Mouse (Mus musculus) heart, embryonic 11.5 days (tissue): ENCODE measurements around the gene Nrarp. TPM values are rescaled to one million over a fixed set of nuclear protein-coding genes. Genes with fewer than 3 reads are reported as not detected.

ENCODE experiments used
- ATAC-seq: fragments of 200-750 bp; cut with Nextera tagmentation; replicated peaks from 2 replicates; pipeline ENCODE4 v1.8.0; 2017; ENCODE audit warnings: moderate library complexity; ENCODE audit not compliant: insufficient number of reproducible peaks, low FRiP score, low TSS enrichment
- H3K27ac ChIP-seq: fragments of 300-500 bp; sonication (generic); 2 replicates; pipeline ENCODE4 v1.5.1; 2014; ENCODE audit warnings: mild to moderate bottlenecking, low read depth, low read length
- H3K27me3 ChIP-seq: fragments of 300-500 bp; sonication (generic); 2 replicates; pipeline ENCODE4 v1.6.1; 2014; ENCODE audit warnings: mild to moderate bottlenecking, low read length, mixed read lengths; ENCODE audit not compliant: control insufficient read depth, insufficient read depth
- H3K36me3 ChIP-seq: fragments of 300-500 bp; sonication (generic); 2 replicates; pipeline ENCODE4 v1.6.1; 2014; ENCODE audit warnings: mild to moderate bottlenecking, low read length, moderate library complexity, mixed read lengths; ENCODE audit not compliant: control insufficient read depth, insufficient read depth
- H3K4me1 ChIP-seq: fragments of 300-500 bp; sonication (generic); 2 replicates; pipeline ENCODE4 v1.6.1; 2014; ENCODE audit warnings: low read length; ENCODE audit not compliant: control insufficient read depth, insufficient read depth
- H3K4me2 ChIP-seq: fragments of 300-500 bp; sonication (generic); 2 replicates; pipeline ENCODE4 v1.6.1; 2014; ENCODE audit warnings: mild to moderate bottlenecking, moderate library complexity
- H3K4me3 ChIP-seq: fragments of 300-500 bp; sonication (generic); 2 replicates; pipeline ENCODE4 v1.5.1; 2014; ENCODE audit warnings: low read depth, low read length
- H3K9ac ChIP-seq: fragments of 300-500 bp; sonication (generic); 2 replicates; pipeline ENCODE4 v1.6.1; 2014; ENCODE audit warnings: mild to moderate bottlenecking, low read depth, low read length, moderate library complexity
- H3K9me3 ChIP-seq: fragments of 300-500 bp; sonication (generic); replicated peaks from 2 replicates; pipeline ENCODE4 v1.6.1; 2016; ENCODE audit warnings: low read length; ENCODE audit not compliant: control insufficient read depth
- WGBS: fragments of 180-500 bp; shearing (Covaris S2); extraction: QIAGEN DNeasy Blood & Tissue Kit; methylation state at CpG from one replicate; pipeline ENCODE4 v1.1.7; 2014; ENCODE audit not compliant: insufficient replicate concordance; 5-methylcytosine and 5-hydroxymethylcytosine counted together
- polyA plus RNA-seq: library from polyadenylated mRNA; unstranded; fragments of >200 nt; fragmentation: Nextera tagmentation; extraction: Ambion mirVana; gene quantifications from 2 replicates; pipeline ENCODE4 v1.2.1, GENCODE M21; 2014

The Nrarp gene
- polyA plus RNA-seq, 1 experiment from 2014 or later: 4.8 TPM

- Histone ChIP-seq H3K4me2 (no peak overlapping the region), H3K27me3 (no peaks in the 10 kb centered on the region), H3K9ac (no peak overlapping the region), H3K9me3 (no peaks in the 10 kb centered on the region), H3K27ac (no peak overlapping the region), H3K4me3 (no peak overlapping the region), H3K36me3 (no peaks in the 10 kb centered on the region), H3K4me1 (peaks cover 18% of the 10 kb centered on the region)
- no peak for ATAC-seq
- 55% methylated on average over 10 of the region's 10 CpGs for WGBS
These were observed 10.0 kb upstream of the Nrarp start for GRCm38 (mm10) chr2:25170326-25171100.

- Histone ChIP-seq H3K4me2 (no peak overlapping the region), H3K27me3 (peaks cover 5% of the 10 kb centered on the region; the same call in 1 of the 2 replicates), H3K4me1 (peaks cover 18% of the 10 kb centered on the region), H3K9ac (no peak overlapping the region), H3K4me3 (no peak overlapping the region), H3K9me3 (no peaks in the 10 kb centered on the region), H3K27ac (no peak overlapping the region), H3K36me3 (no peaks in the 10 kb centered on the region)
- WGBS: 69% methylated on average over 6 of the region's 6 CpGs
- ATAC-seq: no peak
These were observed 9.3 kb upstream of the Nrarp start for GRCm38 (mm10) chr2:25171101-25171768.

GRCm38 (mm10) chr2:25171769-25172153 lies 8.8 kb upstream of the Nrarp start:
- WGBS: 70% methylated on average over 1 of the region's 1 CpGs

DNA sequence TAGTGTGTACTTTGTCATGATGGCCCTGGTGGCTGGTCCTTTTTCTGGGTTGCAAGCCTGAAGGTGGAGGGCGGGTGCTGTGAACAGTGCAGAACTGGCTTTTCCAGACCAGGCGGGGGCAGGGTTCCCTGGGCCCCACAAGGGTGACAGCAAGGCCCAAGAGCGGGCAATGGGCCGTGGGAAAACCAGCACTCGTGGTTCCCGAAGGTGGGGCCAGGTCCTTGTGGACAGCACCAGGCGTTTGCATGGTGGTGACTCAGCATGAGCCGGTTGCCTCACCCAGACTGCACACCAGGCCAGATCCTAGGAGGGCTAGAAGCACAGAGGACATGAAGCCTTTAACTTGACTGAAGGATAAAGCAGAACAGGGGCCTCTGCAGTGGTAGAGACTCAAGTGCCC lies 7.9 kb upstream of the Nrarp start:
- WGBS: 60% methylated on average over 8 of the region's 8 CpGs
- H3K27me3 ChIP-seq: peaks cover 13% of the 10 kb centered on the region; the same call in 1 of the 2 replicates
- H3K4me2 ChIP-seq: no peak overlapping the region
- H3K9ac ChIP-seq: no peak overlapping the region
- no peaks in the 10 kb centered on the region for H3K9me3 ChIP-seq
- no peak overlapping the region for H3K4me3 ChIP-seq
- H3K36me3 ChIP-seq: no peaks in the 10 kb centered on the region
- ATAC-seq: no peak
- H3K4me1 ChIP-seq: peaks cover 16% of the 10 kb centered on the region
- H3K27ac ChIP-seq: no peak overlapping the region

More at GRCm38 (mm10) chr2:25171769-25172153, 8.8 kb upstream of the Nrarp start:
- Histone ChIP-seq H3K9ac (no peak overlapping the region), H3K27ac (no peak overlapping the region), H3K4me3 (no peak overlapping the region), H3K36me3 (no peaks in the 10 kb centered on the region), H3K27me3 (peaks cover 9% of the 10 kb centered on the region; the same call in 1 of the 2 replicates), H3K4me1 (peaks cover 18% of the 10 kb centered on the region), H3K4me2 (no peak overlapping the region), H3K9me3 (no peaks in the 10 kb centered on the region)
- ATAC-seq: no peak

- peaks cover 25% of the 10 kb centered on the region for H3K27me3 ChIP-seq
- H3K36me3 ChIP-seq: no peaks in the 10 kb centered on the region
- 86% methylated on average over 4 of the region's 4 CpGs for WGBS
- peaks cover 19% of the 10 kb centered on the region for H3K4me1 ChIP-seq
- no peak overlapping the region for H3K4me2 ChIP-seq
- H3K27ac ChIP-seq: no peak overlapping the region
- ATAC-seq: no peak
- no peaks in the 10 kb centered on the region for H3K9me3 ChIP-seq
- H3K9ac ChIP-seq: no peak overlapping the region
- H3K4me3 ChIP-seq: no peak overlapping the region
These were observed 6.7 kb upstream of the Nrarp start for GRCm38 (mm10) chr2:25173821-25174220.

DNA sequence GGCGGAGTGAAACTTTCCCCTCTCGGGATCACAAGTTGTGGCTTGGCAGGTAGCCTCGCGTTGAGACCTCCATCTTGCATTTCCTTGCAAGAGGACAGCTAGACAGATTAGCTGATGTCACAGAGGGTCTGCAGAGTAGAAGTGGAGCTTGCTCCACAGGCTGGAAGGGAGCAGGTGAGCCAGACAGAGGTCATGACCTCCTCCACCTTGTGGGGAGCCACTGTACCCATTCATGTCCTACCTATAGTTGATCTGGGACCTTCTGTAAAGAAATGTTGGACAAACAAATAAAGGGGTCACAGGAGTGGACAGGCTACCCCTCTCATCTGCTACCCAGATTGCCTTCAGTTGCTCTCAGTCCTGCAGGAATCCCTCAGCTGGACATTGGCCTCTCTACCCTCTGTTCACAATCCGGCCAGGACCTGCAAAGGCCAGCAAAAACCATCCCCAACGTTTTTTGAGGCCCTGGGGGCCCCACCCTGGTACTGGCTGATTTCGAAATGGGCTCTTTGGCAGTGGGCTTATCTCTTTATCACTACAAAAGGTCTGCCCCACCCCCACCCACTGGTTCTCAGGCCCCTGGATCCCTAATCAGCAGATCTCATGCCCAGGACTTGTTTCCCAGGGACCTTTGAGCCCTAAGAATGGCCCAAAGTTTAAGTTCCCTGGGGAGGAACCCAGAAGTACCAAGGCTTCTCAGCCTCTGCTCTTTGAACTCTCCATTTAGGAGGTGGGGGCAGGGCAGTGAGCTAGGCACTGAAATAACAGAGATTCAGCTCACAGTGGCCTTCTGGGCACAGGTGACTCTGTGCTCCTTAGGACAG lies 5.5 kb upstream of the Nrarp start:
- no peak overlapping the region for H3K4me2 ChIP-seq
- no peak overlapping the region for H3K27ac ChIP-seq
- no peak for ATAC-seq
- no peaks in the 10 kb centered on the region for H3K9me3 ChIP-seq
- no peaks in the 10 kb centered on the region for H3K36me3 ChIP-seq
- H3K4me3 ChIP-seq: no peak overlapping the region
- no peak overlapping the region for H3K9ac ChIP-seq
- 45% methylated on average over 7 of the region's 7 CpGs for whole genome bisulfite sequencing
- peaks cover 37% of the 10 kb centered on the region for H3K27me3 ChIP-seq
- peaks cover 18% of the 10 kb centered on the region for H3K4me1 ChIP-seq

DNA sequence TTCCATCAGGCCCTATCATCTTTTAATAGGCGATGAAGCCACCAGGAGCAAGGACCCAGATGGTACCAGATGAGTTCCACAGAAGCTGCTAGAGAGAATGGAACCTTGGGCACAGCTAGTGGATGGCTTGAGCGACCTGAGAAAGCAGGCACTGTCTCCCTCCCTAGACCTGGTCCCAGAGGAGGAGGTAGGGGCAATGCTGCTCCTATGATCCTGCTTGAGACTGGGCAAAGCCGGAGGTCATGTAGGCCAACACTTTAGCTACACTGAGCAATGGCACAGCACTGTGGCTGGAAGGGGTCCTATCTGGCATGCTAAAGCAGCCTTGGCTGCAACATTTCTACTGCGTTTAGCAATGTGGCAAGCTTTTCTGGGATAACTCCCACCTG lies 4.9 kb upstream of the Nrarp start:
- no peak overlapping the region for H3K9ac ChIP-seq
- H3K4me1 ChIP-seq: peaks cover 18% of the 10 kb centered on the region
- H3K4me3 ChIP-seq: no peak overlapping the region
- no peaks in the 10 kb centered on the region for H3K9me3 ChIP-seq
- no peak for ATAC-seq
- peaks cover 41% of the 10 kb centered on the region for H3K27me3 ChIP-seq
- no peak overlapping the region for H3K4me2 ChIP-seq
- no peak overlapping the region for H3K27ac ChIP-seq
- WGBS: 75% methylated on average over 4 of the region's 4 CpGs
- H3K36me3 ChIP-seq: no peaks in the 10 kb centered on the region

- no peak overlapping the region for H3K4me2 ChIP-seq
- no peak overlapping the region for H3K27ac ChIP-seq
- H3K9me3 ChIP-seq: no peaks in the 10 kb centered on the region
- H3K4me3 ChIP-seq: no peak overlapping the region
- no peak for ATAC-seq
- no peaks in the 10 kb centered on the region for H3K36me3 ChIP-seq
- H3K9ac ChIP-seq: no peak overlapping the region
- peaks cover 24% of the 10 kb centered on the region for H3K4me1 ChIP-seq
- H3K27me3 ChIP-seq: peaks cover 48% of the 10 kb centered on the region
- 31% methylated on average over 6 of the region's 6 CpGs for WGBS
These were observed 4.0 kb upstream of the Nrarp start for GRCm38 (mm10) chr2:25176573-25176972.
